Mouse (Mus musculus): Measurements from ENCODE around the gene Eci1. TPM values are rescaled to one million over a fixed set of nuclear protein-coding genes. Genes with fewer than 3 reads are reported as not detected.

Gene Eci1
- polyA plus RNA-seq, 1 experiment = 28.7 TPM

DNA sequence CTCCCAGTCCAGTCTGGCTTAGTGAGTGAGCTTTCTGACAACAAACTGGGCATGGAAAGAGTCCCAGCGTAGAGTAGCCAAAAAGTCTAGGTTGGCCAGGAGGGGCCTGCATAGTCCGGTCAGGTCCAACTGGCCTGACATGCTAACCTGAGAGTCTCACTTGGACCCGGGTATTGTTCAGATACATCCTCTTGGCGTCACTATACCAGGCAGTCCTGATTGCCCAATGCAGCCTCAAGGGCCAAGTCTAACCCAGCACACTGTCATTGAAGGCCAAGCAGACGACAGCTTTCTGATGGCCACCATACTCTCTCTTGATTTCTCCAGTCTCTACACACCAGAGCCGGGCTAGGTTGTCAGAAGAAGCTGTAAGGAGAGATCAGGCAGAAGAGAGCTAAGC lies 49.1 kb downstream of the Eci1 start:
- DNase-seq (ENCODE audit: low read depth) = no peak
- no peak for TF ChIP-seq POLR2A (IDR thresholded peaks at IDR 0.05; ENCODE audit: borderline replicate concordance, extremely low read depth, insufficient read depth, insufficient read length, poor library complexity, severe bottlenecking)

DNA sequence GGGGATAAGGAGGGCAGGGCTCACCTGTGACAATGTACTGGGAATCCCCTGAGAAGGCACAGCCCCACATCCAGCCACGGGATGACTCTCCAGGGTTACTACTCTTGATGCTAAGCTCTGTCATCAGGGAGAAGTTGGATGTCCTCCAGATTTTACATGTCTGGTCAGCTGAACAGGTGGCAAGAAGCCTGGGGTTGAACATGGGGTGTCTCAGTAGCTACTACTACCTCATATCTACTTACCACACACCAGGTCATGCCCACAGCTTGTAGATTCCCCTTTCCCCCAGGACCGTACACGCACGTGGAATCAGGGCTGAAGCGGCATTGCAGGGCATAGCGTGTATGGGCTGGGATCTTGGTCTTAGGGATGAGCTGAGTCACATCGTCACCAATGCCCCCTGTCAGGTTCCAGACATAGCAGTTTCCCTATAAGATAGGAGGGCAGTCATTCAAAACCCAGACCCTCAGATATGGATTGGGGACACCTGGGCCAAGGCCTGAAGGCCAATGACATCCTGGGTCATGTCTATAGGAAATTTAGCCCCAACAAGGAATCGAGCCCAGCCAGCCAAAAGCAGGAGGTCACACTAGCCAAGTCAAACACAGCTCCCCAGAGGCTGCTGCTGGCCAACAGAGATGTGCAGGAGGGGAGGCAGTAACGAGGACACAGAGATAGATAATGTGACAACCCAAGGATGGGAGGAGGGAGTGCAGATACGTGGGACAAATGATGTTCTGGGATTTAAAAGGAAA lies 49.8 kb downstream of the Eci1 start:
- TF ChIP-seq CTCF (IDR thresholded peaks at IDR 0.05; ENCODE audit: borderline replicate concordance, extremely low read depth, insufficient read depth, insufficient read length) = no peak
- no peak for DNase-seq (ENCODE audit: low read depth)

DNA sequence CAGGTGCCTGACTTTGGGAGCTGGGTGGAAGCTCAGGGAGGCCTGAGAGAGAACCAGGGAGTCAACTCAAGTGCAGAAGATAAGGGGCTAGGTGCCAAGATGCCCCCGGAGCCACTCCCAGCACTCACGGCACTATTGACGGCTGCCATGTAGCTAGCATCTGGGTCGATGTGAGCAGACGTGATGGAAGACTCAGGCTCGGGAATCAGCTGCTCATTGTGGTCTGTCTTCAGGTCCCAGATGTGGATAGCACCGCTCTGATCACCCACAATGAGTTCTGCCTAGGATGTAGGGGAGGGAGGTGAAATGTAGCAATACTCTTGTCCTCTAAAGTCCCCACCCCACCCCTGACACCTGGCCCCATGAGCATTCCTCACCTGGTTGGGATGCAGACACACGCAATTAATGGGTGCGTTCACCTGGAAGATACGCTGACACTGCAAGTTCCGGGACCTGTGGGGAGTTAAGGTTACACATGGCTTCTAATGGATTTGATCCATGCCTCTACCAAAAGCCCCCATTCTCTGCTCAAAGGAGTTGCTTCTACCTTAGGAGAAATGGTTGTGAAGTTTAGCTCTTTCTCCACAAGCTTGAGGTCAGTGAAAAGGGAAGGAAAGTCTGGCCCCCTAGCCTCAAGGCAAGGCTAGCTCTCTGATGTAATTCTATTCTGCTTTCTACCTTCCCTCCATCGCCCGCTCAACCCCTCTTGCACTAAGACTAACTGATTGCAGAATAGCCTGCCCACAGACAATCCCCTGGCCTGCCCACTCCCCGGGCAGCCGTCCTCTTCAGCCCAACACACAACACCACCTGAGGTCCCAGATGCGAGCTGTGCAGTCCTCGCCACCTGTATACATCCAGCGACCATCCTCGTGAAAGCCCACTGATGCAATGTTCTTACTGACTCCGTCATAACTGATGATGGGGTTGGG lies 50.9 kb downstream of the Eci1 start:
- DNase-seq (ENCODE audit: low read depth) = no peak
- TF ChIP-seq CTCF (IDR thresholded peaks at IDR 0.05; ENCODE audit: borderline replicate concordance, extremely low read depth, insufficient read depth, insufficient read length) = no peak
- TF ChIP-seq POLR2A (IDR thresholded peaks at IDR 0.05; ENCODE audit: borderline replicate concordance, extremely low read depth, insufficient read depth, insufficient read length, poor library complexity, severe bottlenecking) = no peak

DNA sequence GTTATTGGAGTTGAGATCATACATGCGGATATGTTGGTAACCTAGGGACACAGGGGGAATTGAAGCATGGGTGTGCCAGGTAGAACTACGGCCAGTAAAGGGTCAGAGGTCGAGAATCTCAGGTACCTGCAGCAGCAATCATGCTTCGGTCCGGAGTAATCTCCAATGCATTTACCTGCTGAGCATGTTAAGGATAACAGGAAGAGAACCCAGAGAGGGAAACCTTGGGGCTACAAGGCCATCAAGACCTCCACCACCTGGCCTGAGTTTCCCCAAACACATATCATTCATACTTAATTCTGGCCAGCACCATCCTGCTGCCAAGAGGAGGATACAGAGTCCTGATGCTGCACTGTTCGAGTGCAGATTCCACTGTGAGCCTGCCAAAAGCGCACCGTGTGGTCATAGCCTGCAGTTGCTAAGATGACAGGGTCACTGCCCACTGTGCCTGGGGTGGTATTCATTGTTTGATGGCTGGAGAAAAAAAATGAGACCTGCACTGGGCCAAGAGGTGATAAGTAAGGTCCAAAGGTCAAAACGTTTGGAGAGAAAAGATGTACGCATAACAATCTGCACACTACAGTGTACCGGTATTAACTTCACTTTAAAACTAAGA lies 51.7 kb downstream of the Eci1 start:
- DNase-seq (ENCODE audit: low read depth) = no peak
- TF ChIP-seq CTCF (IDR thresholded peaks at IDR 0.05; ENCODE audit: borderline replicate concordance, extremely low read depth, insufficient read depth, insufficient read length) = no peak

DNA sequence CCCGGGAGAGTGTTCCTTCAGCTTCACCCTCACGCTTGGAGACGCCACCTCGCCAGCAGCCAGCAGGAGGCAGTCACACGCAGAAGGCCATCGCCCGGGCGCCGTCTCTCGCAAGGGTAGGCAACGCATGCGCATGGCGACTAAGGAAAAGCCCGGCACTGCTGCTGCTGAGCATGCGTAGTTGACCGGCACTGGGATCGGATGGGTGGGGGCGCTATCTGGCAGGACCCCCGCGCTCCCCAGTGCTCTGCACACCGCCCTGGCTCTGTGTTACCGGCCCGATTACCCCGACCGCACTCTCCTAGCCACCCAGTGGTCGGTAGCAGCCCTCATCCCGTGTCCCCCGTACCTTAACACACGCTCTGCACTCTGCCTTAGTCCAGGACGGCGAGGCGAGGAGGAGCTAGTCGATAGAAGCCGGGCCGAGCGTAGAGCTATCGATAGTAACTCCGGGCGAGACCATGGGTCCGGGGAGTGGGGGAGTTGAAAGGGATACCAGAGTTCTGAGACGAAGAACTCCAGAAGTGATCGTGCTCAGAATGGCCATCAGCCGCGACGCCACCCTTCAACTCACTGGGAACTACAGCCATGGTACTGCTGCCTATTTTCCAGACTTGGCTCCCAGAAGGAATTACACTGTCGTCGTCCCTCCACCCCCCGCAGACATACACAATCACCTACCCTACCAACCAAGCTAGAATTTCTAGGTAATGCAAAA lies 52.4 kb downstream of the Eci1 start, which contains the start of gene Mlst8:
Mlst8 (minus strand) TSS at position 416 of the 718 bp plus-strand sequence.
- peak; percentile 98 for DNase-seq (ENCODE audit: low read depth)
- TF ChIP-seq CTCF (IDR thresholded peaks at IDR 0.05; ENCODE audit: borderline replicate concordance, extremely low read depth, insufficient read depth, insufficient read length) = peak; percentile 91
- peak; percentile 51; the same call in 1 of the 2 replicates for TF ChIP-seq POLR2A (IDR thresholded peaks at IDR 0.05; ENCODE audit: borderline replicate concordance, extremely low read depth, insufficient read depth, insufficient read length, poor library complexity, severe bottlenecking)

DNA sequence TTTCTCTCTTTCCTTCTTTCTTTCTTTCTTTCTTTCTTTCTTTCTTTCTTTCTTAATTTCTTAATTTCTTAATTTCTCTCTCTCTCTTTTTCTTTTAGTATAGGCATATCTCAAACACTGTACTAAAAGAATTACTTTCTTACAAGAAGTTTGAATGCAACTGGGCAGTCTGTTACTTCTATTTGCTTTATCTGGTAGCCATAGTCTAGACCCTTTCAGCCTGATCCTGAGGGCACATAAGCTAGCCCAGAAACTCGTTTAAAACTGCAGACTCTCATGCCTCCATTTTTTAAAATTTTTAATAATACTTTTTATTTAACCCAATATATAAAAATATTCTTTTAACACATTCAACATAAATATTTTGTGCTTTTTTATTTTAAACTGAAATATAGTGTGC lies 53.0 kb downstream of the Eci1 start:
- TF ChIP-seq POLR2A (IDR thresholded peaks at IDR 0.05; ENCODE audit: borderline replicate concordance, extremely low read depth, insufficient read depth, insufficient read length, poor library complexity, severe bottlenecking) = no peak
- no peak for TF ChIP-seq CTCF (IDR thresholded peaks at IDR 0.05; ENCODE audit: borderline replicate concordance, extremely low read depth, insufficient read depth, insufficient read length)
- no peak for DNase-seq (ENCODE audit: low read depth)

DNA sequence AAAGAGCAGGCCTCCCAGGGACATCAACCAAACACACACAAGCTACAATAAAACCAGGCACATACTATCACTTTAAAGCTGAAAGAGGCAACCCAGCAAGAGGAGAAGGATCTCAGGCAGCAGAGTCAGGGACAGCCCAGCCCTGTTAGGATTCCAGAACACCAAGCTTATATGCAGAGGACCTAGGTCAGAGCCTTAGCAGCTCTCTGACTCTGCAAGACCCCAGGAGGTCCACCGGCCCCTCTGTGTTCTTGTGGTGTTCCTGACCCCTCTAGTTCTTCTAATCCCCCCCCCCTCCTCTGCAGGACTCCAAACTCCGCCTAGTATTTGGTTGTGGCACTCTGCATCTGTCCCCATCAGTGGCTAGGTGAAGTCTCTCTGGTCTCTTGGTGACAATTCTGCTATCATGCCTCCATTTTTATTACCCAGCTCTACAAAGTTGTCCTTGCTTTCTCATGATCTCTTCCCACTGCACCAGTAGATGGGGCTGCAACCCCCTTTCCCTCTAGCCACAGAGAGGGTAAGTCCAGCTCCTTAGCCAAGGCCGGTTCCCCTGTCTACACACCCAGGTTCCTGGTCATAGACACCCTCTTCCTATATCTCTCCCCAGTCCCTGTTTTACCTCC lies 53.9 kb downstream of the Eci1 start:
- no peak for DNase-seq (ENCODE audit: low read depth)

DNA sequence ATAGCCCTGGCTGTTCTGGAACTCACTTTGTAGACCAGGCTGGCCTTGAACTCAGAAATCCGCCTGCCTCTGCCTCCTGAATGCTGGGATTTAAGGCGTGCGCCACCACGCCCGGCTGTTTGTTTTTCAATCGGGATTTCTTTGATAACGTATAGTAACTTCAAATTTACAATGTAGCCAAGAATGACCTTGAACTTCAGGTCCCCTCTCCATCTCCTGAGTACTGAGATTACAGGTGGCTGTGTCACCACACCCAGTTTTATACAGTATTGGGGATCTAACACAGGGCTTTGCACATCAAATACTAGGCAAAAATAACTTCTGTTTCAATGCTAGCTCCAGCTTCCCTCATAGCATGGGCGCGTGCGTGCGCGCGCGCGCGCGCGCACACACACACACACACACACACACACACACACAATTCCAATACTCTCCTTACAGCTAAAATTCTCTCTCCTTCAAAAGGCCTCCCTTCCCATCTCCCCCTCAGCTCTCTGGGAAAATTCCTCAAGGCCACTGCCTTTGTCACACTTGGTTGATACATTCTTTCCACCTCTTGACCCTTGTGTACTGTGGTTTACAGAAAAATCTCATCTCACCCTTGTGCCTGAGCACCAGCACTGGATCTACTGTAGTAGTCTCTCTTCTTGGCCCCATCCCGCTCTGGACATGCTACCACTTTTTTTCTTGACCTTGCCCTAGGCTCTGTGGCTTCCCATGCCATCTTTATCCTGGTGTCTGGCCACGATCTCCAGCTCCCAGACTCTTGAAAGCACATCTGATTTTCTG lies 54.8 kb downstream of the Eci1 start:
- TF ChIP-seq CTCF (IDR thresholded peaks at IDR 0.05; ENCODE audit: borderline replicate concordance, extremely low read depth, insufficient read depth, insufficient read length) (no peak), POLR2A (IDR thresholded peaks at IDR 0.05; ENCODE audit: borderline replicate concordance, extremely low read depth, insufficient read depth, insufficient read length, poor library complexity, severe bottlenecking) (no peak)
- no peak for DNase-seq (ENCODE audit: low read depth)

More for the DNA sequence above, 53.9 kb downstream of the Eci1 start:
- no peak for TF ChIP-seq POLR2A (IDR thresholded peaks at IDR 0.05; ENCODE audit: borderline replicate concordance, extremely low read depth, insufficient read depth, insufficient read length, poor library complexity, severe bottlenecking)
- peak; percentile 38; the same call in 1 of the 2 replicates for TF ChIP-seq CTCF (IDR thresholded peaks at IDR 0.05; ENCODE audit: borderline replicate concordance, extremely low read depth, insufficient read depth, insufficient read length)

DNA sequence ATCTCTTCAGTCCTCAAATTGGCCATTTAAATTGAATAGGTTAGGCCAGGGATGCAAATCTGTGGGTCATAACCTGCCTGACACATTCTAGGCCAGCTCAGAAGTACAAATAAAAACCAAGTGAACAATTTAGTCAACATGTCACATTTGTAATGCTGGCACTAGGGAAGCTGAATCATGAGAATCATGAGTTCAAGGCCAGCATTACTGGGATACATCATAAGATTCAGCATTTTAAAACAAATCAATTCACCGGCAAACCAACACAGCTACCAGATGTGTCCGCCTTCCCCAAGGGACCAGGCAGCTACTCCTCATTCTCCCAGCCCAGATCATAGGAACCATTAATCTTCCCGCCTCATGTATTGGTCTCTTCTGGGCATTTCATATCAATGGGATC lies 57.1 kb downstream of the Eci1 start:
- DNase-seq (ENCODE audit: low read depth) = no peak

More for the DNA sequence above, 57.1 kb downstream of the Eci1 start:
- no peak for TF ChIP-seq CTCF (IDR thresholded peaks at IDR 0.05; ENCODE audit: borderline replicate concordance, extremely low read depth, insufficient read depth, insufficient read length)
- TF ChIP-seq POLR2A (IDR thresholded peaks at IDR 0.05; ENCODE audit: borderline replicate concordance, extremely low read depth, insufficient read depth, insufficient read length, poor library complexity, severe bottlenecking) = no peak
